Mouse (Mus musculus): ENCODE measurements around the gene Gmnc.

DNA sequence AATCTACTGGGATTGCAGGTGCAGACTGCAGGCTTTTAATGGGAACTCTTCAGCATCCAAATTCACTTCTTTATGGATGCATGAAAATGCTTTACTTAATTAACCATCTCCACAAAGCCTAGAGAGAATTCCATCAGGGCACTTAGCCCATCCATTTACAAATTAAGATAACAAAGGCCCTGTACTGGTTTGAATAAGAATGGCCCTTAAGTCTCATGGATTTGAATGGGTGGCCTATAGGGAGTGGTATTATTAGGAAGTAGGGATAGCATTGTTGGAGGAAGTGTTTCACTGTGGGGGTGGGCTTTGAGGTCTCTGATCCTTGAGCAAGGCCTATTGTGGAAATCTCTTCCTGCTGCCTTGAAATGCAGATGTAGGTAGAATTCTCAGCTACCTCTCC lies 29.5 kb downstream of the Gmnc start:
- TF ChIP-seq CTCF (IDR thresholded peaks at IDR 0.05; ENCODE audit: extremely low read depth, insufficient read depth, low read length), result no peak
- no peak for TF ChIP-seq POLR2A (IDR thresholded peaks at IDR 0.05; ENCODE audit: extremely low read depth, insufficient read depth, low read length)

Measured in cortical plate, adult 2 months (tissue).